Mouse (Mus musculus): ENCODE results near the gene Elk3.

Gene Elk3

GRCm38 (mm10) chr10:93335828-93336461, 25.0 kb upstream of the Elk3 start:
- POLR2A ChIA-PET = interaction anchor here in 2 of 4 experiments (2.0 to 3.6 kb wide), 4 partner anchors 10 to 29 kb away, joined by 9 to 18 read pairs (median 14); no protein-coding TSS in a partner anchor

GRCm38 (mm10) chr10:93335001-93335400, 24.1 kb upstream of the Elk3 start:
- CTCF ChIA-PET = interaction anchor here in 1 of 4 experiments (0.6 kb wide), 1 partner anchor 44 kb away, joined by 3 read pairs; no protein-coding TSS in a partner anchor
- POLR2A ChIA-PET = interaction anchor here in 2 of 4 experiments (0.8 to 3.6 kb wide), 8 partner anchors 9 to 118 kb away, joined by 3 to 18 read pairs (median 6); partner anchors contain the start of gene Lta4h (in 1 of the 2)

More at GRCm38 (mm10) chr10:93335828-93336461, 25.0 kb upstream of the Elk3 start:
- CTCF ChIA-PET = no interaction called here

- ChIA-PET POLR2A (interaction anchor here in 1 of 4 experiments (1.2 kb wide), 1 partner anchor 23 kb away, joined by 5 read pairs; no protein-coding TSS in a partner anchor), CTCF (no interaction called here)
These were observed 22.3 kb upstream of the Elk3 start for GRCm38 (mm10) chr10:93333239-93333638.

- POLR2A ChIA-PET = interaction anchor here in 1 of 4 experiments (0.5 to 0.8 kb wide), 3 partner anchors 24 to 172 kb away, joined by 3 read pairs; no protein-coding TSS in a partner anchor
These were observed 21.4 kb upstream of the Elk3 start for GRCm38 (mm10) chr10:93332261-93332809.

GRCm38 (mm10) chr10:93331543-93331942, 20.6 kb upstream of the Elk3 start:
- POLR2A ChIA-PET = interaction anchor here in 1 of 4 experiments (0.5 kb wide), 1 partner anchor 27 kb away, joined by 3 read pairs; no protein-coding TSS in a partner anchor

More at GRCm38 (mm10) chr10:93332261-93332809, 21.4 kb upstream of the Elk3 start:
- CTCF ChIA-PET = interaction anchor here in 1 of 4 experiments (0.6 kb wide), 1 partner anchor 154 kb away, joined by 4 read pairs; no protein-coding TSS in a partner anchor

GRCm38 (mm10) chr10:93328321-93328720, 17.4 kb upstream of the Elk3 start:
- ChIA-PET CTCF (no interaction called here), POLR2A (no interaction called here)

More at GRCm38 (mm10) chr10:93331543-93331942, 20.6 kb upstream of the Elk3 start:
- CTCF ChIA-PET = interaction anchor here in 1 of 4 experiments (0.5 kb wide), 1 partner anchor 1310 kb away, joined by 3 read pairs; no protein-coding TSS in a partner anchor

- POLR2A ChIA-PET = interaction anchor here (0.6 to 5.4 kb wide), 17 partner anchors 8 to 183 kb away, joined by 3 to 23 read pairs (median 8); no protein-coding TSS in a partner anchor
- CTCF ChIA-PET = interaction anchor here in 2 of 4 experiments (0.6 to 1.5 kb wide), 2 partner anchors 38 to 245 kb away, joined by 5 to 9 read pairs; no protein-coding TSS in a partner anchor
These were observed 16.3 kb upstream of the Elk3 start for GRCm38 (mm10) chr10:93327187-93327586.

- POLR2A ChIA-PET = interaction anchor here (0.5 to 5.4 kb wide), 27 partner anchors 8 to 291 kb away, joined by 3 to 23 read pairs (median 5); no protein-coding TSS in a partner anchor
- CTCF ChIA-PET = interaction anchor here in 2 of 4 experiments (0.6 to 1.5 kb wide), 2 partner anchors 38 to 246 kb away, joined by 5 to 9 read pairs; no protein-coding TSS in a partner anchor
These were observed 15.8 kb upstream of the Elk3 start for GRCm38 (mm10) chr10:93326741-93327100.

- ChIA-PET POLR2A (interaction anchor here (0.5 to 5.4 kb wide), 36 partner anchors 9 to 697 kb away, joined by 3 to 23 read pairs (median 5); no protein-coding TSS in a partner anchor), CTCF (interaction anchor here in 3 of 4 experiments (0.6 to 1.5 kb wide), 4 partner anchors 17 to 100 kb away, joined by 3 to 9 read pairs (median 4); no protein-coding TSS in a partner anchor)
These were observed 15.1 kb upstream of the Elk3 start for GRCm38 (mm10) chr10:93325804-93326740.

- ChIA-PET CTCF (interaction anchor here in 2 of 4 experiments (1.0 to 1.1 kb wide), 2 partner anchors 52 to 100 kb away, joined by 3 to 4 read pairs; no protein-coding TSS in a partner anchor), POLR2A (interaction anchor here in 3 of 4 experiments (0.5 to 5.4 kb wide), 23 partner anchors 8 to 263 kb away, joined by 3 to 23 read pairs (median 8); no protein-coding TSS in a partner anchor)
These were observed 14.4 kb upstream of the Elk3 start for GRCm38 (mm10) chr10:93325369-93325768.

GRCm38 (mm10) chr10:93324438-93324837, 13.5 kb upstream of the Elk3 start:
- CTCF ChIA-PET = interaction anchor here in 1 of 4 experiments (0.7 kb wide), 1 partner anchor 254 kb away, joined by 3 read pairs; no protein-coding TSS in a partner anchor
- POLR2A ChIA-PET = interaction anchor here in 2 of 4 experiments (0.6 to 5.4 kb wide), 14 partner anchors 11 to 164 kb away, joined by 3 to 23 read pairs (median 6); partner anchors contain the start of gene Cdk17 (in 1 of the 2)

- CTCF ChIA-PET = interaction anchor here in 1 of 4 experiments (0.9 kb wide), 1 partner anchor 242 kb away, joined by 3 read pairs; the partner anchor contains the start of gene Cfap54
- POLR2A ChIA-PET = interaction anchor here in 3 of 4 experiments (0.6 to 5.4 kb wide), 16 partner anchors 11 to 45 kb away, joined by 3 to 23 read pairs (median 4); no protein-coding TSS in a partner anchor
These were observed 12.7 kb upstream of the Elk3 start for GRCm38 (mm10) chr10:93323659-93324058.

- POLR2A ChIA-PET = interaction anchor here in 3 of 4 experiments (0.7 to 2.6 kb wide), 4 partner anchors 12 to 35 kb away, joined by 3 to 15 read pairs (median 4); no protein-coding TSS in a partner anchor
- CTCF ChIA-PET = interaction anchor here in 1 of 4 experiments (0.6 kb wide), 1 partner anchor 11 kb away, joined by 3 read pairs; the partner anchor contains the start of gene Elk3
These were observed 10.8 kb upstream of the Elk3 start for GRCm38 (mm10) chr10:93321763-93322162.

- ChIA-PET CTCF (interaction anchor here in 1 of 4 experiments (0.6 kb wide), 1 partner anchor 110 kb away, joined by 5 read pairs; no protein-coding TSS in a partner anchor), POLR2A (interaction anchor here in 2 of 4 experiments (0.6 to 1.6 kb wide), 5 partner anchors 10 to 44 kb away, joined by 3 to 4 read pairs (median 3); no protein-coding TSS in a partner anchor)
These were observed 9.2 kb upstream of the Elk3 start for GRCm38 (mm10) chr10:93320148-93320547.

GRCm38 (mm10) chr10:93319526-93320063, 8.7 kb upstream of the Elk3 start:
- CTCF ChIA-PET = interaction anchor here in 1 of 4 experiments (0.6 kb wide), 1 partner anchor 110 kb away, joined by 5 read pairs; no protein-coding TSS in a partner anchor
- POLR2A ChIA-PET = interaction anchor here in 2 of 4 experiments (0.6 to 1.6 kb wide), 6 partner anchors 10 to 64 kb away, joined by 3 to 4 read pairs (median 3); no protein-coding TSS in a partner anchor

- ChIA-PET CTCF (interaction anchor here in 1 of 4 experiments (1.4 kb wide), 1 partner anchor 49 kb away, joined by 3 read pairs; no protein-coding TSS in a partner anchor), POLR2A (interaction anchor here in 2 of 4 experiments (1.2 kb wide), 2 partner anchors 9 to 49 kb away, joined by 5 to 8 read pairs; no protein-coding TSS in a partner anchor)
These were observed 6.0 kb upstream of the Elk3 start for GRCm38 (mm10) chr10:93316909-93317308.

GRCm38 (mm10) chr10:93311576-93311975, 641 bp upstream of the Elk3 start:
- ChIA-PET POLR2A (interaction anchor here in 2 of 4 experiments (0.6 to 1.4 kb wide), 2 partner anchors 9 to 53 kb away, joined by 3 to 7 read pairs; no protein-coding TSS in a partner anchor), CTCF (no interaction called here)

All from embryonic stem cell, embryonic (primary cell).